Mouse (Mus musculus): ENCODE measurements around the gene Edem3.
"Not testable (repeated sequence)": the region's sequence is repeated elsewhere in the genome, so short reads cannot be mapped to it uniquely, and the experiment has no call there.

Edem3 gene

GRCm38 (mm10) chr1:151749894-151750293 is 5.3 kb upstream of the Edem3 start:
- in situ Hi-C loops (cut with MseI, MboI), result not testable (repeated sequence)

GRCm38 (mm10) chr1:151752946-151753345 is 2.2 kb upstream of the Edem3 start:
- in situ Hi-C loops (cut with MseI, MboI), result no loop called here

DNA sequence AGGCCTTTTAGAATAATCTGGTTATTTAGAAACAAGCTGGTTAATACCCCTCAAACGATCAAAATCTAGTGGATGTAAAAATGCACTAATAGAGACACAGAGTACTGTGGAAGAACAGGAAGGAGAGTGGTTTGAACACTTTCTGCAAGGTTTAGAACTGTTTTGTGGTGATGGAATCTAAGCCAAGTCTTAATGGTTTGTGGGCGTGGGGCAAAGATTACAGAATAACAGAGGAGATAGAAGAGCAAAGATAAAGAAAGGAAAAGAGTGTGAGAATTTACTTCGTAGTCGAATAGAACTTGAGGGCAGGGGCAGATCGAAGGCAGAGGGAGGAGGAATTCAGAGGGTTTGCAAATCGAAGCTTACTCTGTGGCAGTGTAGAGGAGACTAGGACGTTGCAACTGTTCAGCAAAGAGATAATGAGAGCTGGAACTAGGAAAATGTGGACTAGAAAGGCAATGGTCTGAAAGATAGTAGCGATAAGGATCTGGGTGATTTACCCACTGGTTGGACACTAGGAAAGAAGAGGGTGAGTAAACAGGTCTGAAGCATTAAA is 1.7 kb upstream of the Edem3 start:
- in situ Hi-C loops (cut with MseI, MboI), result no loop called here

GRCm38 (mm10) chr1:151754028-151754489 is 1.1 kb upstream of the Edem3 start:
- in situ Hi-C loops (cut with MseI, MboI), result no loop called here

DNA sequence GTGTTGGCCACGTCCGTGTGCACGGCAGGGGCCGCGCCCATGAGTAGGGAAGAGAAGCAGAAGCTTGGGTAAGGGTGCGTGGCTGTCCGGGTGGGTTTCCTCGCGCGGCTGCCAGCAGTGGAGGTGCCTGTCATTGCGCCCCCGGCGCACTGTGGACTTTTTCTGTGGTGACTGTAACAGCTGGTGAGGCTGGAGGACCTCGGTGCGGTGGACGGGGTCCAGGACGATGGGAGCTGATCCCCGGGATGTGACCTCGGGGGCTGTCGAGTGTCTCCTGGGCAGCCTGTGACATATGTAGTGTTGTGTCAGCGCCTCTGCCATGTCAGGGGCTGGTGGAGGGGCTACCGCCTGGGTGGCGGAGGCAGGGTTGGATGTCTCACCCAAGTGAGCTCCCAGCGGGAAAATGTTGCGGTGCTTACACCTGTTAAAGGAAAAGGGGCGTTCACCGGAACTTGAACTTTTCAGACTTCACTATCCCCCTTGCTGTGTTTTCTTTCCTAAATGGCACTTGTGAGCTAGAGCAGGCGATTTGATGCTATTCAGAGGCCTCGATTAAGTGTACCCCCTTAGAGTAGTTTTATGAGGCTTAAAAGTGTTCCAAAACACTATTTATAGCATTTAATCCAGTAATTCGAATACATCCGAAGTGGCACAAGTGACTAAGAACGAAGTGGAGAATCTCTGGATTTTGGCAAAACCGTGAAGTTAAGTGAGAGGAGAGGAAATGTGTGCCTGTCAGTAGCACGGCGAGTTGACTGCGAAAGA is 671 bp downstream of the Edem3 start:
- in situ Hi-C loops (cut with MseI, MboI), result no loop called here

GRCm38 (mm10) chr1:151756425-151756728 is 1.2 kb downstream of the Edem3 start:
- in situ Hi-C loops (cut with MseI, MboI), result no loop called here

- in situ Hi-C loops (cut with MseI, MboI), result no loop called here
These were observed 3.1 kb downstream of the Edem3 start for GRCm38 (mm10) chr1:151758301-151758700.

DNA sequence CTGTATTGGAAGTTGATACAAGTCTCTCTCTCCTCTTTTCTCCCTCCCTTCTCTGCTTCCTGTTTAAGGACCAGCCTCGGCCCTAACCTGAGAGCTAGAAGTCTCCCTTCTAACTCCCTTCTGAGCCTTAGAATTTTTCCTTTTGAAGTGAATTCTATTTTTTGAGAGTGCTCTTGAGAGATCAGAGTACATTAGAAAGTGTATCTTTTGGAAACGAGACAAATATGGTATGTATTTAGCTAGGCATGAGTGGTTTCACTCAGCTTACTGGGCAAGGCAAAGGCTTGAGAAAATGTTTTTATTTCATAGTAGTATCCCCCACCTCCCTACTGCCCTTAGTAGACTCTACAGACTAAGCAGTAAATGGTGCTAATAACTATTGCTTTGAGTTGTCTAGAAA is 3.8 kb downstream of the Edem3 start:
- in situ Hi-C loops (cut with MseI, MboI), result no loop called here

GRCm38 (mm10) chr1:151764236-151764635 is 9.1 kb downstream of the Edem3 start:
- in situ Hi-C loops (cut with MseI, MboI), result no loop called here

GRCm38 (mm10) chr1:151766166-151766565 is 11.0 kb downstream of the Edem3 start:
- in situ Hi-C loops (cut with MseI, MboI), result no loop called here

- in situ Hi-C loops (cut with MseI, MboI), result no loop called here
These were observed 11.9 kb downstream of the Edem3 start for GRCm38 (mm10) chr1:151766976-151767654.

DNA sequence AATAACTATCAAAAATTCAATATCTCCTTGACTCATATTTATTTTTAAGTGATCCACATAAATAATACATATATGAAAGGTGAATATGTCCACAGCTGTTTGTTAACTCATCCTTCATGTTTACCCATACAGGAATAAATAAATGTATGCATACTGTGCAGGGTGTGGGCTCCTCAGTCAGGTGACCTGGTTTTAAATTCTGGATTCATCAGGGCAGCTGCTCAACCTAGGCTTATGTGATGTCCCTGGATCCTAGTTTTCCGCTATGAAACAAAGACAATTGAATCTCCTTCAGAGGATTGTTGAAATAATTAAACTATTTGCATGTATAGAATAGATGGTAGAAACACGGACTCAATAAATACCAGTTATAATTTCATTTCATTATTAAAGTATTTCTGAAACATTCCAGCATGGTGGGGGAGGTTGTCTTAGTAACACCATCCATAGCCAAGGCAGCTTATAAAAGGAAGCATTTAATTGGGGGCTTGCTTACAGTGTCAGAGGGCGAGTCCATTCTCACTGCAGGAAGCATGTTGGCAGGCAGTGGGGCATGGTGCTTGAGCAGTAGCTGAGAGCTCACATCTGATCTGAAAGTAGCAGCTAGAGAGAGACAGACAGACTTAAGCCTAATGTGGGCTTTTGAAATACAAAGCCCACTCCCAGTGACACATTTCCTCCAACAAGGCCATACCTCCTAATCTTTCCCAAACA is 14.2 kb downstream of the Edem3 start:
- in situ Hi-C loops (cut with MseI, MboI), result no loop called here

- in situ Hi-C loops (cut with MseI, MboI), result no loop called here
These were observed 22.4 kb downstream of the Edem3 start for GRCm38 (mm10) chr1:151777616-151778015.

DNA sequence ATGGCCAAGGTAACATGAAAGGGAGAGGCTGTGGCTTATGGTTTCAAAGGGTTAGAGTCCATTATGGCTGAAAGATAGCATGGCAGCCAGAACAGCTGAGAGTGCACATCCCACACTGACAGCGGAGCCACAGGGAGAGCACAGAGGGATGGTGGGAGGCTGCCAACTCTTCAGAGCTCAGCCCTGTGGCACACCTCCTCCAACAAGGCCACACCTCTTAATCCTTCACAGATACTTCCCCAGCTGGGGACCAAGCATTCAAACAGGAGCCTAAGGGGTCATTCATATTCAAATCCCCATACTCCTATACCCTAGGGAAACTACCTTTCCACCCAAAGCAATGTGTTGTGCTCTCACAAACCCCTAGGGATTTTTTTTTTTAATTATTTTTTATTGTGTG is 23.4 kb downstream of the Edem3 start:
- in situ Hi-C loops (cut with MseI, MboI), result no loop called here

DNA sequence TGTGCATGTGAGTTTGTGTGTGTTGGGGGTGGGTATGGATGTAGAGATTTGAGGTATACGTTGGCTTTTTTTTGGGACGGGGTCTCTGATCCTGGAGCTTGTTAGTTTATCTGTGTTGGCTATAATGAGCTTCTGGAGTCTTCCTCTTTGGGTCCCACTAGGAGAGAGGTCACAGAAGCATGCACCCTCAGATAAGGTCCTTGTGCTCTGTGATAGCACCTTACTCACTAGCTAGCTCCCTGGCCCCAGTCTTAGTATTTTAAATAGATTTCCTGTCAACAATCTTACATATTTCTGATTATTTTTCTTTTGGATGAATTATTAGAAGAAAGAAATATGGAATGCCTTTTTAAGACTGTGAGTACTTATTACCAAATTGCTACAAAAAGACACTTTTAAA is 24.1 kb downstream of the Edem3 start:
- in situ Hi-C loops (cut with MseI, MboI), result no loop called here

DNA sequence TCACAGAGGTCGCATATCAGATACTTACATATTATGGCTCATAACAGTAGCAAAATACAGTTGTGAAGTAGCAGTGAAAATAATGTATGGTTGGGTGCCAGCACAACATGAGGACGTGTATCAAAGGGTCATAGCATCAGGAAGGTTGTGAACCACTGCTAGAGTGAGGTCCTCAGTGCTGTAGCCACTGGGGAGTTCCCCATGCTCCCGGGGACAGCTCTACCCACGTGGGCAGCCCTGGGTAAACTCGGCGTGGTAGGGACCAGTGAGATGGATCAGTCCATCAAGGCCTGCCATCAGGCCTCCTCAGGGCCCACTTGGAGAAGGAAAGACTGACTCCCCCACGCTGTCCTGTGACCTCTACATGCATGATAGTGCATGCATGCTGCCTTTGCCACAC is 26.3 kb downstream of the Edem3 start:
- in situ Hi-C loops (cut with MseI, MboI), result no loop called here

DNA sequence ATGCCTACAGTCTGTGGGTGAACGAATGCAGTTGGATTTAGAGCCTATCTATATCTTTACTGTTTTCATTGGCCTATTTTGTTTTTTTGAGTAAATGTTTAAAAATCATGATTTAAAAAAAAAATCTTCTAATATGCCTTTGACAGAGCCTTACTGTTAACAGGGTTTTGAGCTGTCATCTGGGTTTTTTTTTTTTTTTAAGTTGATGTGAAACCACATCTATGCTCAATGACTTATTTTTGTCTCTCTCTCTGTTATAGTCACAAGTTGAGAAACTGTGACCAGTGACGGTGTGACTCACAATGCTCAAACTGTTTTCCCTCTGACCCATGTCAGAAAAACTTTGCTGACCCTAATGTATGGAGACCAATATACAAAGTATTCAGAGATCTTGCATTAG is 28.2 kb downstream of the Edem3 start:
- in situ Hi-C loops (cut with MseI, MboI), result no loop called here

GRCm38 (mm10) chr1:151786406-151786805 is 31.2 kb downstream of the Edem3 start:
- in situ Hi-C loops (cut with MseI, MboI), result no loop called here

- in situ Hi-C loops (cut with MseI, MboI), result no loop called here
These were observed 34.0 kb downstream of the Edem3 start for GRCm38 (mm10) chr1:151789136-151789535.

- in situ Hi-C loops (cut with MseI, MboI), result not testable (repeated sequence)
These were observed 36.9 kb downstream of the Edem3 start for GRCm38 (mm10) chr1:151792076-151792475.

GRCm38 (mm10) chr1:151802795-151803194 is 47.6 kb downstream of the Edem3 start:
- in situ Hi-C loops (cut with MseI, MboI), result not testable (repeated sequence)

DNA sequence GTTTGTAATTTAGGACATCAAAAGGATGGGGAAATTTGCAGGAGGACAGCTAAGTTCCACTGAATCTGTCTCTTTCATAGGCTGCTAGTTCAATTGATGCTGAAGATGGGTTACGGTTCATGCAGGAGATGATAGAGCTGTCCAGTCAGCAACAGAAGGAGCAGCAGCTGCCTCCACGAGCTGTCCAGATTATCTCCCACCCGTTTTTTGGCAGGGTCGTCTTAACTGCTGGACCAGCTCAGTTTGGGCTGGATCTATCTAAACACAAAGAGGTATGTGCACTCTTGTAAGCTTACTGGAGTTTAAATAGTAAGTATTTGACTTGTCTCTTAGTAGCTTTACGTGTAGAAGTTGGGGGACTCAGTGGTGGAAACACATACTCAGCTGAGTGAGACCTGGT is 52.1 kb downstream of the Edem3 start:
- in situ Hi-C loops (cut with MseI, MboI), result no loop called here
